Mouse (Mus musculus) spleen, adult 2 months (tissue): ENCODE measurements around the gene Atp5e. TPM values are rescaled to one million over a fixed set of nuclear protein-coding genes. Genes with fewer than 3 reads are reported as not detected.

Experiments used
- DNase-seq, 2 experiments: peaks; one replicate each; pipeline versions ENCODE4 v3.0.0 to v3.0.0-alpha.2; 2012 to 2021; ENCODE audit warnings: low spot score in 2 of 2, low read depth in 1 of 2
- H3K27ac ChIP-seq: fragments of 200-500 bp; 2 replicates; pipeline ENCODE4 v1.5.1; 2012; ENCODE audit warnings: low read length, inconsistent platforms; ENCODE audit not compliant: insufficient read depth
- H3K27me3 ChIP-seq: fragments of 200-500 bp; 2 replicates; pipeline ENCODE4 v1.6.1; 2012; ENCODE audit warnings: mild to moderate bottlenecking, moderate library complexity, low read length, inconsistent platforms; ENCODE audit not compliant: control insufficient read depth, insufficient read depth
- H3K36me3 ChIP-seq: fragments of 200-500 bp; 2 replicates; pipeline ENCODE4 v1.6.1; 2012; ENCODE audit warnings: mild to moderate bottlenecking, low read length, inconsistent platforms; ENCODE audit not compliant: control insufficient read depth, insufficient read depth
- H3K4me1 ChIP-seq: fragments of 200-500 bp; 2 replicates; pipeline ENCODE4 v1.6.1; 2011; ENCODE audit warnings: inconsistent platforms; ENCODE audit not compliant: control insufficient read depth, insufficient read depth, insufficient read length
- H3K4me3 ChIP-seq: fragments of 200-500 bp; 2 replicates; pipeline ENCODE4 v1.5.1; 2011; ENCODE audit warnings: mild to moderate bottlenecking, inconsistent platforms; ENCODE audit not compliant: insufficient read depth, insufficient read length; ENCODE audit errors: extremely low read depth
- CTCF ChIP-seq: fragments of 200-500 bp; IDR thresholded peaks from 2 replicates; pipeline ENCODE4 v1.5.1; 2011; ENCODE audit warnings: mild to moderate bottlenecking, inconsistent platforms; ENCODE audit not compliant: insufficient read depth, insufficient read length, insufficient replicate concordance; ENCODE audit errors: extremely low read depth
- POLR2A ChIP-seq: fragments of 200-500 bp; IDR thresholded peaks from 2 replicates; pipeline ENCODE4 v1.6.1; 2011; ENCODE audit warnings: low read depth, low read length, inconsistent platforms
- WGBS: fragments of 180-500 bp; shearing (Covaris S2); methylation state at CpG from one replicate; pipeline ENCODE4 v1.1.7; 2018; 5-methylcytosine and 5-hydroxymethylcytosine counted together
- polyA plus RNA-seq: library from polyadenylated mRNA; depleted of rRNA; stranded (reverse); fragments of >200 nt; gene quantifications from 2 replicates; pipeline ENCODE4 v1.2.3, GENCODE M21; 2012

Atp5e gene
- polyA plus RNA-seq, 1 experiment, result 183 TPM

DNA sequence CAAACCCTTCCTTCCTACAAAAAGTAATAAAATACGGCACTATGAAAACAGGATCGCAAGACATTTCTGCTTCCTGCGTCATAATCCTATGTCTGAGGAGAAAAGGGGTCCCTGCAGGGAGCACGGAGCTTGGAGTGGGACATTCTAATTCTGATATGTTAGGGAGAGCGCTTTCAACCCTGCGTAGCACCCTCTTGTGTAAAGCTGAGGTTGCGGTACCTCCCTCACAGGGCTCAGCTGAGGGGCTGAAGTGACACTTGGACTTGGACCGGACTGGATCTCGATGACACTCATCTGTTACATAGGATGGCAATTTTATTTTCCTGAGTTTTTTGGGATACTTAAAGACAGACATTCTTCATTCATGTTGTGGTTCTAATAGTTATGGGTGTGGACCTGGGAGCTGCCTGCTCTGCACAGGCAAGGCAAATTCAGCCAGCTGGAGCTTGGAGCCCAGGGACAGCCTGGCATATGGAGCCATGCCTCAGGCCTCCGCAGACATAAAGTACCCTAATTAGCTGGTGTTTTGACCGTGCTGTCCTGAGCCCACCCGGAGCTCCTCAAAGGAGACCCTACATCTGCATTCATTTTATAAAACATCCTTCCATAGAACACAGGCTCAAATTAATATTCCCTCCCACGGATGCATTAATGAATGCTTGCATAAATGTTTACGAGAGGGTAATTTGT lies 37.1 kb upstream of the Atp5e start:
- H3K27me3 ChIP-seq, result no peaks in the 10 kb centered on the region
- DNase-seq, result no peak
- no peaks in the 10 kb centered on the region for H3K4me1 ChIP-seq
- H3K36me3 ChIP-seq, result no peaks in the 10 kb centered on the region
- TF ChIP-seq POLR2A, result no peak
- TF ChIP-seq CTCF, result no peak
- no peak overlapping the region for H3K4me3 ChIP-seq
- 93% methylated on average over 14 of the region's 14 CpGs for WGBS
- no peak overlapping the region for H3K27ac ChIP-seq

DNA sequence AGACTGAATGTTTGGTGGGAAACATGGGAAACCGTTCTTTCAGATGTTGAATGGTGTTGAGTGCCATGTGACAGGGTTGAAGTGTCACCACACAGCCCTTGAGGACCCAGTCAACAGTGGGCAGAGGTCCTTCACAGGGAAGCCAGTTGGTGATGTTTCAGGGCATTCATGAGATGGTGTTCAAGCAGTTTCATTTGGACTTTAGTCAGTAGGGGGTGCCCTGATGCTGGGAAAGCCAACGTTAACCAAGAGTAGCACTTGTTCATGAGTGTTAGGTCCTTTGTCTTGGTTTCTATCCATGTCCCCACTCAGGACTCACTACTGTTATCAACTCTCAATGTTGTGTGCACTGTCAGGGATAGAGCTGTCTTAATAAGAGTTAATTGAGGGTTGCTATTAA lies 29.0 kb upstream of the Atp5e start:
- peak; percentile 41 to 59 for DNase-seq
- H3K27me3 ChIP-seq, result no peaks in the 10 kb centered on the region
- no peaks in the 10 kb centered on the region for H3K4me1 ChIP-seq
- TF ChIP-seq CTCF (peak; percentile 49; the same call in 1 of the 2 replicates), POLR2A (no peak)
- 43% methylated on average over 2 of the region's 2 CpGs for WGBS
- H3K36me3 ChIP-seq, result no peaks in the 10 kb centered on the region
- no peak overlapping the region for H3K27ac ChIP-seq
- H3K4me3 ChIP-seq, result no peak overlapping the region

DNA sequence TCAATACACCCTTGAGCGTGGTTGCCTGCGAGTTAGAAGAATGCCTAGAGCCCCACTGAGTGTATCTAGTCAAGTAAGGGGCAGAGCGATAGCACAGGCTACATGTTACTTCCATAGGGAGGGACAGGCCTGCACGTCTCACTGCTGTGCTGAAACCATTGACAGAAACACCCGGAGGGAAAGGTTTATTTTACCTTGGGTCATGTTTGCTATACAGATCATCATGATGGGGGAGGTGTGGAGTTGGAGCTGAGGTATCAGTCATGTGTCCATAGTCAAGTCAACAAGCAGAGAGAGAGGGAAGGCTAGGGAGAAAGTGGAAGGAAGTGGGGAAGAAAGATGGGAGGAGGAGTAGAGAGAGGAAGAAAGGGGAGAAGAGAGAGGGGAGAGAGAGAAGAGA lies 23.1 kb upstream of the Atp5e start:
- no peaks in the 10 kb centered on the region for H3K27me3 ChIP-seq
- TF ChIP-seq CTCF (no peak), POLR2A (no peak)
- H3K4me3 ChIP-seq, result no peak overlapping the region
- WGBS, result 93% methylated on average over 5 of the region's 5 CpGs
- H3K4me1 ChIP-seq, result no peaks in the 10 kb centered on the region
- DNase-seq, result no peak
- no peaks in the 10 kb centered on the region for H3K36me3 ChIP-seq
- H3K27ac ChIP-seq, result no peak overlapping the region

DNA sequence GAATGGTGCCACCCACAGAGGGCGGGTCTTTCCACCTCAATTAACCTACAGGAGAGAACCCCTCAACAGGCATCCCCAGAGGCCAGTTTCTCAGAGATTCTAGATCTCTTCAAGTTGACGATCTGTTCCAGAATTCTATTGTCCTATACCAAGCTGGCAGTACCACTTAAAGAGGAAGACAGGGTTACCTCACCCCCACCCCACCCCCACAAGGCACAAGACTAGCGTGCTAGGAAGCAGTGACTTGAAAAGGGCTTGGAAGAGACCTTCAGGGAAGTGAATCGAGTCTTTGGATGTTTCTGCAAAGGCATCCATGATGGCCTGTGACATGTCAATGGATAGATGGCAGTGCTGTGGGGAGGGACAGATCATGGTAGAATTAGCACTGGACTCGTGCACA lies 14.8 kb upstream of the Atp5e start:
- Histone ChIP-seq H3K27ac (no peak overlapping the region), H3K4me1 (no peaks in the 10 kb centered on the region; the same call in 1 of the 2 replicates), H3K27me3 (no peaks in the 10 kb centered on the region), H3K4me3 (no peak overlapping the region), H3K36me3 (no peaks in the 10 kb centered on the region)
- no peak for TF ChIP-seq CTCF
- TF ChIP-seq POLR2A, result no peak
- DNase-seq, result no peak
- 68% methylated on average over 5 of the region's 5 CpGs for WGBS

DNA sequence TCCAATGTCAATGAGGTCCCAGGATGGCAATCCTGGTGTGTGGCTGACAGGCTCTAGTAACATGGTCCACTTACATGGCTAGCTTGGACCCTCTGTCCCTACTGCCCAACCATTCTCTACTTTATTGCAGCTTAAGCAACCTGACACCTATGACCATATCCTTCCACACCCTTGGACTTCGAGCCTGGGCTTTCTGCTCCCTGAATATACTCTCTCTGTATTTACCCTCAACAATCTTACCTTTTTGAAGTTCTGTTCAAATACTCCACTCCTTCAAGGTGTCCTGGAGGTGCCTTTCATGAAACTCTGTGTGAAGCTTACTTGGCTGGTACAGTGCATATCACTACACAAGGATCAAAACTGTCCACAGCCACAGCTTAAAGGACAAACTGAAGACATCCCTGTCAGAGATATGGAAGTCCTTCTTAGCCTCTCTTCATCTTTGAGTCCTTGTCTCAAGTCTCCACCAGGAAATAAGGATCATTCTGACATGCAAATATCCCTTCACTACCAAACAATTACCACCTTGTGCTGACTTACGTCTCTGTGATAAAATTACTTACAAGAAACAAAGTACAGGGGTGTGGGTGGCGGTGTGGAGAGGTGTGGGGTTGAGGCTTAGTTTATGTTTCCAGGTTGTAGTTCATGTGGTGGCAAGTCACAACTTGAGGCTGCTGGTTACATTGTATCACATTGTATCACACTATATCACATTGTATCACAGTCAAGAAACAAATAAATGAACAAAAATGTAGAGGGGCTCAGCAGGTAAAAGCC lies 13.8 kb upstream of the Atp5e start:
- Histone ChIP-seq H3K36me3 (no peaks in the 10 kb centered on the region), H3K4me1 (peaks cover 3% of the 10 kb centered on the region; the same call in 1 of the 2 replicates), H3K27me3 (no peaks in the 10 kb centered on the region), H3K4me3 (no peak overlapping the region), H3K27ac (no peak overlapping the region)
- WGBS, result 89% methylated on average over 3 of the region's 3 CpGs
- TF ChIP-seq POLR2A, result no peak
- TF ChIP-seq CTCF, result no peak
- DNase-seq, result no peak

DNA sequence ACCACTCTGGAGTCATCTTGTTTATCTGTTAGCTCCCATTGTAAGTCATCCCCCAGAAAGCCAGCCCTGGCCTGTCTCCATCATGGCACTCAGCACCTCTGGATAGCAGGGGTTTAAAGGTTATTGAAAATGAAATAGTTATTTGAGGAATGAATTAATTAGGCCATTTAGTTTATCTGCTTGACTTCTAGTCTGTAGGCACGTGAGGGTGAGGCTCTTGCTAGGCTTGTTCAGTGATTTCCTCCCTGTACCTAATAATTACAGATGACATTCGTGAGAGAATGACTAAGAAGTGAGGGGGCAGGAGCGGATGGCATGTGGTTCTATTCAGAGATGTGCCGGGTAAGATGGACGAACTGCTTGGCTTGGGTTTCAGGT lies 9.6 kb upstream of the Atp5e start:
- peak overlapping the region; percentile 47; the same call in 1 of the 2 replicates for H3K27ac ChIP-seq
- WGBS, result 86% methylated on average over 5 of the region's 5 CpGs
- peak overlapping the region; percentile 38; the same call in 1 of the 2 replicates for H3K4me3 ChIP-seq
- DNase-seq, result no peak
- no peaks in the 10 kb centered on the region for H3K36me3 ChIP-seq
- TF ChIP-seq CTCF (no peak), POLR2A (no peak)
- no peaks in the 10 kb centered on the region for H3K27me3 ChIP-seq
- peaks cover 8% of the 10 kb centered on the region; the same call in 1 of the 2 replicates for H3K4me1 ChIP-seq
